Mouse (Mus musculus) left cerebral cortex, adult 9 months (tissue): ENCODE data around the gene Nab2.

Experiments used
- DNase-seq, 2 experiments: peaks; one replicate each; pipeline ENCODE4 v3.0.0; 2022; ENCODE audit warnings: low spot score in 2 of 2

The Nab2 gene

GRCm38 (mm10) chr10:127643553-127644238 lies 24.7 kb downstream of the Nab2 start:
- peak in 1 of 2 experiments; percentile 34 for DNase-seq

GRCm38 (mm10) chr10:127642772-127643552 lies 25.4 kb downstream of the Nab2 start, which contains the start of gene Stat6:
Gene Stat6, plus strand, starts transcription at chr10:127642986.
- peak in 1 of 2 experiments; percentile 36 for DNase-seq

GRCm38 (mm10) chr10:127641861-127642771 lies 26.3 kb downstream of the Nab2 start:
- DNase-seq, result peak in 1 of 2 experiments; percentile 87

- no peak for DNase-seq
Measured at GRCm38 (mm10) chr10:127640421-127640820, 27.9 kb downstream of the Nab2 start.

GRCm38 (mm10) chr10:127632668-127633271 lies 35.6 kb downstream of the Nab2 start:
- DNase-seq, result no peak

- peak in 1 of 2 experiments; percentile 13 for DNase-seq
Measured at GRCm38 (mm10) chr10:127631261-127632214, 36.8 kb downstream of the Nab2 start.

- peak in 1 of 2 experiments; percentile 45 for DNase-seq
Measured at GRCm38 (mm10) chr10:127626433-127626832, 41.9 kb downstream of the Nab2 start.

- DNase-seq, result no peak
Measured at GRCm38 (mm10) chr10:127623439-127624216, 44.7 kb downstream of the Nab2 start.

- DNase-seq, result no peak
Measured at GRCm38 (mm10) chr10:127622661-127623060, 45.7 kb downstream of the Nab2 start.

- peak in 1 of 2 experiments; percentile 51 for DNase-seq
Measured at GRCm38 (mm10) chr10:127622057-127622392, 46.3 kb downstream of the Nab2 start.

GRCm38 (mm10) chr10:127621191-127622056 lies 46.9 kb downstream of the Nab2 start:
- DNase-seq, result peak; percentile 68 to 89

- peak in 1 of 2 experiments; percentile 35 for DNase-seq
Measured at GRCm38 (mm10) chr10:127620406-127621190, 47.8 kb downstream of the Nab2 start, which contains the start of gene Lrp1. Gene Lrp1, minus strand, starts transcription at chr10:127621148.

GRCm38 (mm10) chr10:127619941-127620405 lies 48.4 kb downstream of the Nab2 start:
- DNase-seq, result peak in 1 of 2 experiments; percentile 28

GRCm38 (mm10) chr10:127619119-127619721 lies 49.1 kb downstream of the Nab2 start:
- no peak for DNase-seq

- DNase-seq, result peak in 1 of 2 experiments; percentile 28
Measured at GRCm38 (mm10) chr10:127618173-127618572, 50.2 kb downstream of the Nab2 start.

- peak in 1 of 2 experiments; percentile 24 for DNase-seq
Measured at GRCm38 (mm10) chr10:127617294-127617693, 51.1 kb downstream of the Nab2 start.

GRCm38 (mm10) chr10:127616261-127616679 lies 52.1 kb downstream of the Nab2 start:
- no peak for DNase-seq
